Mouse (Mus musculus) neural tube, embryonic 11.5 days (tissue): ENCODE data around the gene Gnai3. TPM values are rescaled to one million over a fixed set of nuclear protein-coding genes. Genes with fewer than 3 reads are reported as not detected.

ENCODE experiments used
- ATAC-seq: fragments of 200-750 bp; cut with Nextera tagmentation; 2 replicates; pipeline ENCODE4 v1.8.0; 2017; ENCODE audit warnings: moderate number of reproducible peaks, mild to moderate bottlenecking, moderate TSS enrichment, moderate library complexity; ENCODE audit not compliant: insufficient read depth, low FRiP score, low TSS enrichment
- DNase-seq: peaks from one replicate; pipeline ENCODE4 v3.0.0-alpha.2; 2015; ENCODE audit warnings: low spot score
- H3K27ac ChIP-seq: fragments of 300-500 bp; sonication (generic); 2 replicates; pipeline ENCODE4 v1.5.1; 2014; ENCODE audit warnings: low read depth, mild to moderate bottlenecking, low read length
- H3K27me3 ChIP-seq: fragments of 300-500 bp; sonication (generic); 2 replicates; pipeline ENCODE4 v1.6.1; 2014; ENCODE audit warnings: mild to moderate bottlenecking, low read length, mixed read lengths; ENCODE audit not compliant: control insufficient read depth, insufficient read depth
- H3K36me3 ChIP-seq: fragments of 300-500 bp; sonication (generic); 2 replicates; pipeline ENCODE4 v1.6.1; 2014; ENCODE audit warnings: mild to moderate bottlenecking, low read length, moderate library complexity, mixed read lengths; ENCODE audit not compliant: control insufficient read depth, insufficient read depth
- H3K4me1 ChIP-seq: fragments of 300-500 bp; sonication (generic); 2 replicates; pipeline ENCODE4 v1.6.1; 2014; ENCODE audit warnings: low read length, mixed read lengths; ENCODE audit not compliant: control insufficient read depth, insufficient read depth
- H3K4me2 ChIP-seq: fragments of 300-500 bp; sonication (generic); 2 replicates; pipeline ENCODE4 v1.6.1; 2014; ENCODE audit warnings: low read depth, mild to moderate bottlenecking, moderate library complexity
- H3K4me3 ChIP-seq: fragments of 300-500 bp; sonication (generic); 2 replicates; pipeline ENCODE4 v1.5.1; 2014; ENCODE audit warnings: low read depth, low read length
- H3K9ac ChIP-seq: fragments of 300-500 bp; sonication (generic); 2 replicates; pipeline ENCODE4 v1.6.1; 2014; ENCODE audit warnings: mild to moderate bottlenecking, low read length
- H3K9me3 ChIP-seq: fragments of 300-500 bp; sonication (generic); 2 replicates; pipeline ENCODE4 v1.6.1; 2016; ENCODE audit warnings: low read length; ENCODE audit not compliant: control insufficient read depth
- WGBS: fragments of 180-500 bp; shearing (Covaris S2); extraction: QIAGEN DNeasy Blood & Tissue Kit; methylation state at CpG from one replicate; pipeline ENCODE4 v1.1.7; 2014; 5-methylcytosine and 5-hydroxymethylcytosine counted together
- polyA plus RNA-seq: library from polyadenylated mRNA; unstranded; fragments of >200 nt; fragmentation: Nextera tagmentation; extraction: Ambion mirVana; gene quantifications from 2 replicates; pipeline ENCODE4 v1.2.1, GENCODE M21; 2014

Gene Gnai3
- polyA plus RNA-seq, 1 experiment from 2014 or later: 217 TPM

DNA sequence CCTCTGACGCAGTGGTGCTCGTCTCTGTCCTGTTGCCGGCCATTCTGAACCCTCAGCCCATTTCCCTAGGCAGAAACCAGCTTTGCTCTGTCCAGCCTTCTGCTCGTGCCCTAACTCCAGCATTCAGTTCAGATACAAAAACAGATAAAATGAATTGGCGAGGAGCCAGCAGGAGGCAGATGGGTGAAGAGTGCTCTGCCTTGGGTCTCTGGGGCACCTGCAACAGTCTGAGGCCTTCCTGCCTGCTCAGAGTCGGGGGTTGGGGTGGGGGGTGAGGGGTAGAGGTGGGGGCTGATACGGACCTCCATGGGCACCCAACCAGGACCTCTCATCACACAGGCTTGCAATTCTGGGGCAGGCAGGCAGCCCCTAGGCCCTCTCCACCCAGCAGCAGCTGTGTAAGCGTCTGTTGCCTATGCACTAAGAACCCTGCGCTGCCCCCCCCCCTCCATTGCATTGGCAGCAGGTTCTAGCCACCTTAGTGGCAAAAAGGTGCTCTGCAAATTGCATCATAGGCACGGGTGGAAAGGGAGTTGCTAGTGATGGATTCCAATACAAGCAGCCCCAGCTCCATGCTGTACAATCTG lies 72.9 kb downstream of the Gnai3 start:
- Histone ChIP-seq H3K4me2 (no peak overlapping the region), H3K9ac (no peak overlapping the region), H3K4me1 (no peaks in the 10 kb centered on the region), H3K27me3 (no peaks in the 10 kb centered on the region), H3K9me3 (no peaks in the 10 kb centered on the region), H3K4me3 (no peak overlapping the region), H3K36me3 (peaks cover 6% of the 10 kb centered on the region), H3K27ac (no peak overlapping the region)
- ATAC-seq: no peak
- WGBS: 87% methylated on average over 10 of the region's 10 CpGs
- no peak for DNase-seq

DNA sequence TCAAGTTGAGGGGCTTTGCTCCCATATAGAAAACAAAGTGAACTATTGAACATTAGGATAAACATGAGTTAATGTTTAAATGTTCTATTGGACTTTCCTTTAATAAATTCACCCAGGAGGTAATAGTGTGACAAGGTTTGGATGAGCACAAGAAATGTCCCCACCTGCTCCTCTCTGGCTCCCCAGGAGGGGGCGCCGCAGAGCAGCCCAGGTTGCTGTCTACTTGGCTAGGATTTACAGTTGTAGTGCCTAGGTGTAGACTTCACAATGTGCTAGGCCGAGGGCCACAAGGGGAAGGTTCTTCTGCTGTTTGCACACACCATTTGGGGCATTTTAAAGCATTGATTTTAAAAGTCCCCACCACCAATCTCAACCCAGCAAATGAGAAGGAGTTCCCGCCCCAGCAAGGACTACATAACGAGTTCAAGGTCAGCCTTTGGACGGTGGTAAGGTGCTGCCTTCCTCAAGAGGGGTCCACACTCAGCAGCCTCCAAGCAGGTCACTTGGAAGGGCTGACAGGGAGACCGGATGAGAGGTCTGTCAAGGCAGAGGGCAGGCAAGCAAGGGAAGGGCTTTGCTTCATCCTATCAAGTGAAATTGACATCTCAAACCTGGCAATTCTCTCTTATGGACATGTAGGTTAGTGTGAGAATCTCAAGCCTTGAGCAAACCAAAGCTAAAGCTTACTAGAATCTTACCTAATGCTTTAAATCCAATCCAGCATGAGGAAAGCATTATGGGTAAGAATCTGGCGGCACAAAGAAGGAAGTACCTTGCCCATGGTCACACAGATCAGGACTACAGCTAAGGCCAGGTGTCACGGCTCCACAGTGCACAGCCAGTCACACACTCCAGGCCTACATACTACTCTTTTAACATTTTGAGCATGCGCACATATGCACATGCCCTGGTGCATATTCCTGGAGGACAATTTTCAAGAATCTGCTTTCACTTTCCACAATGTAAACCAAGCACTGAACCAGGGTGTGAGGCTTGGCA lies 75.4 kb downstream of the Gnai3 start:
- ATAC-seq (no peak), DNase-seq (peak; percentile 62)
- Histone ChIP-seq H3K27ac (no peak overlapping the region), H3K4me3 (no peak overlapping the region), H3K9ac (no peak overlapping the region), H3K4me2 (no peak overlapping the region), H3K36me3 (peaks cover 3% of the 10 kb centered on the region), H3K9me3 (no peaks in the 10 kb centered on the region), H3K4me1 (no peaks in the 10 kb centered on the region), H3K27me3 (no peaks in the 10 kb centered on the region)
- WGBS: 69% methylated on average over 10 of the region's 10 CpGs

- H3K36me3 ChIP-seq: no peaks in the 10 kb centered on the region; the same call in 1 of the 2 replicates
- H3K4me2 ChIP-seq: no peak overlapping the region
- H3K27me3 ChIP-seq: no peaks in the 10 kb centered on the region
- H3K9me3 ChIP-seq: no peaks in the 10 kb centered on the region
- WGBS: 78% methylated on average over 13 of the region's 13 CpGs
- no peak overlapping the region for H3K9ac ChIP-seq
- H3K4me1 ChIP-seq: no peaks in the 10 kb centered on the region
- ATAC-seq: no peak
- H3K4me3 ChIP-seq: no peak overlapping the region
- no peak for DNase-seq
- no peak overlapping the region for H3K27ac ChIP-seq
Observed at GRCm38 (mm10) chr3:108069231-108069870, 76.6 kb downstream of the Gnai3 start.

DNA sequence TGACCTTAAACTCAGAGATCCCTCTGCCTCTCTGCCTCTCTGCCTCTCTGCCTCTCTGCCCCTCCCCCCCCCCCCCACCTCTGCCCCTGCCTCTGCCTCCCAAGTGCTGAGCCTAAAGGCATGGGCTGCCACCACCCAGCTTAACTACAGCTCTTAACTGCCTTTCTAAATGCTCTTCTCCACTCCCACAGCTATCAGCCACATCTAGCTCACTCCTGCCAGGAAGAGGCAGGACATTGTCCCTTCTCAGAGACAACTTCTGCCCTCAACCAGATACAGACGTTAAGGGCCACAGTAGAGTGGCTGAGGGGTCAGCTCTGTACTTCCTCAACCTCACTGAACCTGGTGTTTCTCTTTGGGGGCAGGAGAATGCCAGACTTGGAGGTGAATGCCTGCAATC lies 77.1 kb downstream of the Gnai3 start:
- DNase-seq (no peak), ATAC-seq (no peak)
- Histone ChIP-seq H3K4me3 (no peak overlapping the region), H3K36me3 (no peaks in the 10 kb centered on the region), H3K27me3 (no peaks in the 10 kb centered on the region), H3K9me3 (no peaks in the 10 kb centered on the region), H3K9ac (no peak overlapping the region), H3K4me2 (no peak overlapping the region), H3K27ac (no peak overlapping the region), H3K4me1 (no peaks in the 10 kb centered on the region)
- 29% methylated on average over 1 of the region's 1 CpGs for WGBS

GRCm38 (mm10) chr3:108067370-108067934 lies 78.5 kb downstream of the Gnai3 start:
- no peak for DNase-seq
- Histone ChIP-seq H3K36me3 (no peaks in the 10 kb centered on the region), H3K9me3 (no peaks in the 10 kb centered on the region), H3K9ac (no peak overlapping the region), H3K27ac (no peak overlapping the region), H3K27me3 (no peaks in the 10 kb centered on the region), H3K4me1 (no peaks in the 10 kb centered on the region), H3K4me3 (no peak overlapping the region), H3K4me2 (no peak overlapping the region)
- no peak for ATAC-seq
- 76% methylated on average over 6 of the region's 6 CpGs for WGBS

DNA sequence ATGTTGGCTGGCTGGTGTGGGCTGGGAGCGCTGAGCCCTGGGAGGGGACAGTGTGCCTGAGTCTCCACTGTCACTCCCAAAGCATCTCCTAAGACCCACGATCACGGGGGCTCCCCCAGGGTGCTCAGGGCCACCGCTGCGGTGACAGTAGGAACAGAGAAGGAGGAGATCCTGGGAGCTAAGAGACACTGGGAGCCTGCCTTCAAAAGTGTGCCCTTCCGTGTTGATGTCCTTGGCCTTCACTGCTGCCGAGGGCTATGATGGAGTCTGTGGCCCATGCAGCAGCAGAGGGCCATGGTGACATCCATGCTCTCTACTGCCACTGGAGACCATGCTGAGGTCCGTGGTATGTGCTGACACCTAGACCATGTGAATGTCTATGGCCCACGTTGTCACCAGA lies 80.4 kb downstream of the Gnai3 start:
- no peaks in the 10 kb centered on the region for H3K27me3 ChIP-seq

GRCm38 (mm10) chr3:108064672-108065071 lies 81.3 kb downstream of the Gnai3 start:
- Histone ChIP-seq H3K9me3 (no peaks in the 10 kb centered on the region), H3K4me1 (no peaks in the 10 kb centered on the region), H3K4me3 (no peak overlapping the region), H3K27ac (no peak overlapping the region), H3K9ac (no peak overlapping the region), H3K27me3 (no peaks in the 10 kb centered on the region), H3K4me2 (no peak overlapping the region), H3K36me3 (no peaks in the 10 kb centered on the region)
- DNase-seq (no peak), ATAC-seq (no peak)
- WGBS: 89% methylated on average over 4 of the region's 4 CpGs

More for the DNA sequence above, 80.4 kb downstream of the Gnai3 start:
- Histone ChIP-seq H3K27ac (no peak overlapping the region), H3K36me3 (no peaks in the 10 kb centered on the region), H3K4me1 (no peaks in the 10 kb centered on the region), H3K9ac (no peak overlapping the region), H3K4me3 (no peak overlapping the region), H3K4me2 (no peak overlapping the region), H3K9me3 (no peaks in the 10 kb centered on the region)
- DNase-seq (no peak), ATAC-seq (no peak)
- WGBS: 84% methylated on average over 9 of the region's 9 CpGs

- no peak for ATAC-seq
- H3K9ac ChIP-seq: no peak overlapping the region
- no peak for DNase-seq
- H3K36me3 ChIP-seq: no peaks in the 10 kb centered on the region
- no peaks in the 10 kb centered on the region for H3K27me3 ChIP-seq
- H3K27ac ChIP-seq: no peak overlapping the region
- no peak overlapping the region for H3K4me2 ChIP-seq
- WGBS: 81% methylated on average over 8 of the region's 8 CpGs
- H3K4me1 ChIP-seq: no peaks in the 10 kb centered on the region
- no peak overlapping the region for H3K4me3 ChIP-seq
- no peaks in the 10 kb centered on the region for H3K9me3 ChIP-seq
Observed at GRCm38 (mm10) chr3:108062648-108063047, 83.3 kb downstream of the Gnai3 start.
